Mouse (Mus musculus): ENCODE results near the gene Dhx57. TPM values are rescaled to one million over a fixed set of nuclear protein-coding genes. Genes with fewer than 3 reads are reported as not detected.
"Not testable (repeated sequence)": the region's sequence is repeated elsewhere in the genome, so short reads cannot be mapped to it uniquely, and the experiment has no call there.

The Dhx57 gene
- polyA plus RNA-seq, 1 experiment from 2014 or later, result 23.3 TPM

DNA sequence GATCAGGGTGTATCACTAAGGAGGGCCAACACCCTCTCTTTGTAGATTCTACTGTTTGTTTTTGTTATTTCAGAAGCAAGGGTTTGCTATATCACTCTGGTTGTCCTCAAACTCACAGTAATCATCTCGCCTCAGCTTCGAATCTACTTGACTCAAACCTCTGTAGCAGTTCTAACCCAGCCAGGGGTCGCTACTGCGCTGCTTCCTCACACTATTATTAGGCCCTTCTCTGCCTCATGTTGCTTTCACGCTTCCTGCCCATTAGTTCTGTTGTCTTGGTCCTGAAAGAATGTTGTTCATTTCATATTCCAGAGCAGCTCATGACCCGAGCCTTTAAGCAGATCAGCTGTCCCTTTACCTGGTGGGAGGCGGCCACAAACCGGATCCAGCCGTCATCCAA is 48.7 kb downstream of the Dhx57 start:
- Histone ChIP-seq H3K4me1 (replicated peaks; ENCODE audit: control insufficient read depth, insufficient read depth, low read length) (no peaks in the 10 kb centered on the region), H3K36me3 (ENCODE audit: control insufficient read depth, insufficient read depth, low read length) (peaks cover 4% of the 10 kb centered on the region), H3K27me3 (ENCODE audit: control insufficient read depth, insufficient read depth, low read length) (no peaks in the 10 kb centered on the region), H3K9me3 (ENCODE audit: control insufficient read depth, low read length) (no peaks in the 10 kb centered on the region), H3K4me3 (ENCODE audit: low read depth, low read length) (no peak overlapping the region), H3K27ac (ENCODE audit: low read depth, low read length) (no peak overlapping the region), H3K4me2 (replicated peaks; ENCODE audit: low read depth, low read length) (no peak overlapping the region), H3K9ac (ENCODE audit: low read depth, low read length) (no peak overlapping the region)
- ATAC-seq (ENCODE audit: low FRiP score) (no peak), DNase-seq (ENCODE audit: low spot score) (no peak)
- WGBS, result 89% methylated on average over 9 of the region's 9 CpGs

DNA sequence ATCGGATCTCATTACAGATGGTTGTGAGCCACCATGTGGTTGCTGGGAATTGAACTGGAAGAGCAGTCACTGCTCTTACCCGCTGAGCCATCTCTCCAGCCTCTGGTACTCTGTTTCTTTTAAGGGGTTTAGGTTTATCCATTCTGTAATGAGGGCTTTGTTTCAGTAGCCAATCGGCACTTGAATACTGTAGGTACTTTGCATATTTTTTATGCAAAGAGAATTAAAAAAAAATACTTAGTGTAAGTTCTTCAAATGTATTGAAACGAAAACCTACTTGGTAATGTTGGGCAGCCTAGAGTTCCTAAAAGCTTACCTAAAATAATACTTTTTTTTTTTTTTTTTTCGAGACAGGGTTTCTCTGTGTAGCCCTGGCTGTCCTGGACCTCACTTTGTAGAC is 52.8 kb downstream of the Dhx57 start:
- H3K4me3 ChIP-seq (ENCODE audit: low read depth, low read length), result no peak overlapping the region
- no peak overlapping the region for H3K9ac ChIP-seq (ENCODE audit: low read depth, low read length)
- H3K27me3 ChIP-seq (ENCODE audit: control insufficient read depth, insufficient read depth, low read length), result no peaks in the 10 kb centered on the region
- no peaks in the 10 kb centered on the region for H3K4me1 ChIP-seq (replicated peaks; ENCODE audit: control insufficient read depth, insufficient read depth, low read length)
- DNase-seq (ENCODE audit: low spot score) (no peak), ATAC-seq (ENCODE audit: low FRiP score) (no peak)
- H3K36me3 ChIP-seq (ENCODE audit: control insufficient read depth, insufficient read depth, low read length), result peaks cover 4% of the 10 kb centered on the region
- no peak overlapping the region for H3K4me2 ChIP-seq (replicated peaks; ENCODE audit: low read depth, low read length)
- WGBS, result 95% methylated on average over 5 of the region's 5 CpGs
- no peaks in the 10 kb centered on the region for H3K9me3 ChIP-seq (ENCODE audit: control insufficient read depth, low read length)
- H3K27ac ChIP-seq (ENCODE audit: low read depth, low read length), result no peak overlapping the region

DNA sequence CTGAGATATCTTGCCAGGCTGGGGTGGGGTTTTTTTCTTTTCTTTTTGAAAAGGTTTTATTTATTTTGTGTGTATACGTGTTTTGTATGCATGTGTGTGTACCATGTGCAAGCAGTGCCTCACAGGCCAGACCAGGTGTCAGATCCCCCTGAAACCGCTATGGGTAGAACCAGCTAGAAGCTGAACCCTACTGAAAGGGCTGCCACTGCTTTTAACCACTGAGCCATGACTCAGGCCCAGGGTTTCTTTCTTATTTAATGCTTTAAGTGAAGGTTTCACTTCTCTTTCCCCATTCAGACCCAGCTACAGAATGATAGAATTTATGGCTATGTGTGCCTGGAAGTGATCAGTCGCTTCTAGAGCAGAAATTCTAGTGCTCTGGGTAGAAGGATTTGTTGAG is 53.5 kb downstream of the Dhx57 start:
- 98% methylated on average over 3 of the region's 3 CpGs for WGBS
- H3K9ac ChIP-seq (ENCODE audit: low read depth, low read length), result no peak overlapping the region
- no peak for ATAC-seq (ENCODE audit: low FRiP score)
- no peaks in the 10 kb centered on the region for H3K4me1 ChIP-seq (replicated peaks; ENCODE audit: control insufficient read depth, insufficient read depth, low read length)
- peaks cover 4% of the 10 kb centered on the region for H3K36me3 ChIP-seq (ENCODE audit: control insufficient read depth, insufficient read depth, low read length)
- H3K4me3 ChIP-seq (ENCODE audit: low read depth, low read length), result no peak overlapping the region
- H3K27ac ChIP-seq (ENCODE audit: low read depth, low read length), result no peak overlapping the region
- no peaks in the 10 kb centered on the region for H3K27me3 ChIP-seq (ENCODE audit: control insufficient read depth, insufficient read depth, low read length)
- H3K4me2 ChIP-seq (replicated peaks; ENCODE audit: low read depth, low read length), result no peak overlapping the region
- no peak for DNase-seq (ENCODE audit: low spot score)
- H3K9me3 ChIP-seq (ENCODE audit: control insufficient read depth, low read length), result no peaks in the 10 kb centered on the region

DNA sequence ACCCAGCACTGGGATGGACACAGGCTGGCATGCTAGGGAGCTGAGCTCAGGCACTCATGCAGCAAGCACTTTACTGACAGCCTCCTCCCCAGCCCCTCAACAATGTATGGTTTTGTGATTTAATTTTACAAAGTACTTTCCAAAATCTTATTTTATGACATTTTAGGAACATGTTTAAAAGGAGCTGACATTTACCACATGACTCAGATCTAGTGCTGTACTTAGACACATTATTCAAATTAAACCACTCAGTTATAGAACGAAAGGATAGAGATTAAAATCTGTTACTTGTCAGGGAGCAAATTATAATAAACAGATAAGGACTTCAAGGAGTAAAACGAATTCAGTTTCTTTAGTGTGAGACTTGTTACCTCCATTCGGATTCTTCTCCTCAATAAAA is 54.8 kb downstream of the Dhx57 start:
- H3K27me3 ChIP-seq (ENCODE audit: control insufficient read depth, insufficient read depth, low read length), result no peaks in the 10 kb centered on the region
- H3K9me3 ChIP-seq (ENCODE audit: control insufficient read depth, low read length), result no peaks in the 10 kb centered on the region
- DNase-seq (ENCODE audit: low spot score) (no peak), ATAC-seq (ENCODE audit: low FRiP score) (no peak)
- no peaks in the 10 kb centered on the region for H3K4me1 ChIP-seq (replicated peaks; ENCODE audit: control insufficient read depth, insufficient read depth, low read length)
- H3K36me3 ChIP-seq (ENCODE audit: control insufficient read depth, insufficient read depth, low read length), result peaks cover 2% of the 10 kb centered on the region
- no peak overlapping the region for H3K27ac ChIP-seq (ENCODE audit: low read depth, low read length)
- WGBS, result 94% methylated on average over 3 of the region's 3 CpGs
- H3K9ac ChIP-seq (ENCODE audit: low read depth, low read length), result no peak overlapping the region
- H3K4me2 ChIP-seq (replicated peaks; ENCODE audit: low read depth, low read length), result no peak overlapping the region
- H3K4me3 ChIP-seq (ENCODE audit: low read depth, low read length), result no peak overlapping the region

DNA sequence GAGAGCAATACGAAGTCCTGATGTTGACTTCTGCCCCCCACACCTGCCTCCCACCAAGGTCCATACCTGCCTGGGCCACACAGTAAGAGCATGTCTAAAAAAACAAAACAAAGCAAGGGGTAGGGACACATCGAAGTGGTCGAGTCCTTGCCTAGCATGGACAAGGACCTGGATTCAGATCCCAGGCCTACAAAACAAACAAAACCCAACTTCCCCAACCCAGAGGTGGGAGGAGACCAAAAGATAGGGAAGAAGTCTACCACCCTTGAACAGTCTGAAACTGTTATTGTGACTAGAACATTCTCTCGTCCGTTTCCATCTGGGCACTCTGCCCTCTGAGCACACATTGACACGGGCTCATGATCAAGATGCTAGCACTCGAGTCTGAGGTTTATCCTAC is 55.9 kb downstream of the Dhx57 start:
- no peak overlapping the region for H3K4me2 ChIP-seq (replicated peaks; ENCODE audit: low read depth, low read length)
- no peaks in the 10 kb centered on the region for H3K9me3 ChIP-seq (ENCODE audit: control insufficient read depth, low read length)
- H3K4me1 ChIP-seq (replicated peaks; ENCODE audit: control insufficient read depth, insufficient read depth, low read length), result no peaks in the 10 kb centered on the region
- H3K27me3 ChIP-seq (ENCODE audit: control insufficient read depth, insufficient read depth, low read length), result no peaks in the 10 kb centered on the region
- WGBS, result 88% methylated on average over 7 of the region's 7 CpGs
- no peaks in the 10 kb centered on the region for H3K36me3 ChIP-seq (ENCODE audit: control insufficient read depth, insufficient read depth, low read length)
- H3K4me3 ChIP-seq (ENCODE audit: low read depth, low read length), result no peak overlapping the region
- ATAC-seq (ENCODE audit: low FRiP score) (no peak), DNase-seq (ENCODE audit: low spot score) (no peak)
- H3K9ac ChIP-seq (ENCODE audit: low read depth, low read length), result no peak overlapping the region
- H3K27ac ChIP-seq (ENCODE audit: low read depth, low read length), result no peak overlapping the region

DNA sequence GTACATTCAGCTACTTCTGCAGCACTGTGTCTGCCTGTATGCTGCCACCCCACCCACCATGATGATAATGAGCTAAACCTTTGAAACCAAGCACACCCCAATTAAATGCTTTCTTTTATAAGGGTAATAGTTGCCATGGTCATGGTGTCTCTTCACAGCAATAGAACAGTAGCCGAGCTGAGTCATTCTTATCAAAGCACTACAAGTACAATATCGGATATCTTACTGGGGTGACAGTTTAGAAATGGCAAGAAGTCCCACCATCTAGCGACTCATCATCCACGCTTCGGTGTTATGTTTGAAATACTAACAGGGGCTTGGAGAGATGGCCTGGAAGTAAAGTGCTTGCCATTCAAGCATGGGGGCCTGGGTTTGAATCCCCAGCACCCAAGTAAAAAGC is 56.4 kb downstream of the Dhx57 start:
- Histone ChIP-seq H3K27me3 (ENCODE audit: control insufficient read depth, insufficient read depth, low read length) (no peaks in the 10 kb centered on the region), H3K9me3 (ENCODE audit: control insufficient read depth, low read length) (no peaks in the 10 kb centered on the region), H3K4me1 (replicated peaks; ENCODE audit: control insufficient read depth, insufficient read depth, low read length) (no peaks in the 10 kb centered on the region), H3K4me2 (replicated peaks; ENCODE audit: low read depth, low read length) (no peak overlapping the region), H3K4me3 (ENCODE audit: low read depth, low read length) (no peak overlapping the region), H3K27ac (ENCODE audit: low read depth, low read length) (no peak overlapping the region), H3K36me3 (ENCODE audit: control insufficient read depth, insufficient read depth, low read length) (no peaks in the 10 kb centered on the region), H3K9ac (ENCODE audit: low read depth, low read length) (no peak overlapping the region)
- ATAC-seq (ENCODE audit: low FRiP score), result no peak
- DNase-seq (ENCODE audit: low spot score), result no peak
- WGBS, result 96% methylated on average over 5 of the region's 5 CpGs

DNA sequence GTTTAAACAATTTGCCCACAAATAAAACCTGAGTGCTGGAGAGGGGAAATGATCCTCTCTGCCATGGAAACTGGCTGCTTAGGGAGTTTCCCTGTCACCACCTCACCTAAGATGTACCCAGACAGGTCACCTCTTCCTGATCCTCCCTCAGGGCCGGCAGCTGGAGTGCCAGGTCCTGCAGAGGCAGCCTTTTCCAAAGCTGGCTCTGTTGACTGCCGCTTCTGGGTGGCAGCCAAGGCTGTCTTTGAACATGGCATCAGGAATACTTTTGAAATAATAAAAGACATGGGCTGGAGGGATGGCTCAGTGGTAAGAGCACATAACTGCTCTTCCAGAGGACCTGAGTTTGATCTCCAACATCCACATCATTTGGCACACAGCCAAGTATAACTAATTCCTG is 60.9 kb downstream of the Dhx57 start:
- Histone ChIP-seq H3K4me2 (replicated peaks; ENCODE audit: low read depth, low read length) (no peak overlapping the region), H3K4me1 (replicated peaks; ENCODE audit: control insufficient read depth, insufficient read depth, low read length) (no peaks in the 10 kb centered on the region), H3K9ac (ENCODE audit: low read depth, low read length) (no peak overlapping the region), H3K27ac (ENCODE audit: low read depth, low read length) (no peak overlapping the region), H3K36me3 (ENCODE audit: control insufficient read depth, insufficient read depth, low read length) (no peaks in the 10 kb centered on the region), H3K4me3 (ENCODE audit: low read depth, low read length) (no peak overlapping the region), H3K9me3 (ENCODE audit: control insufficient read depth, low read length) (no peaks in the 10 kb centered on the region), H3K27me3 (ENCODE audit: control insufficient read depth, insufficient read depth, low read length) (no peaks in the 10 kb centered on the region)
- DNase-seq (ENCODE audit: low spot score), result no peak
- WGBS, result 94% methylated on average over 2 of the region's 2 CpGs
- ATAC-seq (ENCODE audit: low FRiP score), result no peak

DNA sequence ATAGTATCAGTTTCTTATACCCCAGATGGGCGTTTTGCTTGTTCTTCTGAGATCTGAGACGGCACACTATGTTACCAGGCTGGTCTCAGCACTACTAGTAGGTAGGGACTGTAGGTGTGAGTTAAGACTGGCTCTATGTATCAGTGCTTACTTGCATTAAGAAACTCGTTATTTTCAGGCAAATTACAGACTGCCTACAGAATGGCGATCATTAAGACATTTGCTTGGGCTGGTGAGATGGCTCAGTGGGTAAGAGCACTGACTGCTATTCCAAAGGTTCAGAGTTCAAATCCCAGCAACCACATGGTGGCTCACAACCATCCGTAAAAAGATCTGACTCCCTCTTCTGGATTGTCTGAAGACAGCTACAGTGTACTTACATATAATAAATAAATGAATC is 65.1 kb downstream of the Dhx57 start:
- WGBS, result 54% methylated on average over 4 of the region's 5 CpGs
- Histone ChIP-seq H3K4me3 (ENCODE audit: low read depth, low read length) (peak overlapping the region; percentile 49), H3K4me2 (replicated peaks; ENCODE audit: low read depth, low read length) (peak overlapping the region; percentile 66), H3K9ac (ENCODE audit: low read depth, low read length) (peak overlapping the region; percentile 68)
- H3K4me1 ChIP-seq (replicated peaks; ENCODE audit: control insufficient read depth, insufficient read depth, low read length); H3K27ac ChIP-seq (ENCODE audit: low read depth, low read length); H3K9me3 ChIP-seq (ENCODE audit: control insufficient read depth, low read length); H3K27me3 ChIP-seq (ENCODE audit: control insufficient read depth, insufficient read depth, low read length); H3K36me3 ChIP-seq (ENCODE audit: control insufficient read depth, insufficient read depth, low read length): not testable (repeated sequence)
- DNase-seq (ENCODE audit: low spot score) (peak; percentile 8), ATAC-seq (ENCODE audit: low FRiP score) (peak; percentile 20; the same call in 1 of the 2 replicates)

DNA sequence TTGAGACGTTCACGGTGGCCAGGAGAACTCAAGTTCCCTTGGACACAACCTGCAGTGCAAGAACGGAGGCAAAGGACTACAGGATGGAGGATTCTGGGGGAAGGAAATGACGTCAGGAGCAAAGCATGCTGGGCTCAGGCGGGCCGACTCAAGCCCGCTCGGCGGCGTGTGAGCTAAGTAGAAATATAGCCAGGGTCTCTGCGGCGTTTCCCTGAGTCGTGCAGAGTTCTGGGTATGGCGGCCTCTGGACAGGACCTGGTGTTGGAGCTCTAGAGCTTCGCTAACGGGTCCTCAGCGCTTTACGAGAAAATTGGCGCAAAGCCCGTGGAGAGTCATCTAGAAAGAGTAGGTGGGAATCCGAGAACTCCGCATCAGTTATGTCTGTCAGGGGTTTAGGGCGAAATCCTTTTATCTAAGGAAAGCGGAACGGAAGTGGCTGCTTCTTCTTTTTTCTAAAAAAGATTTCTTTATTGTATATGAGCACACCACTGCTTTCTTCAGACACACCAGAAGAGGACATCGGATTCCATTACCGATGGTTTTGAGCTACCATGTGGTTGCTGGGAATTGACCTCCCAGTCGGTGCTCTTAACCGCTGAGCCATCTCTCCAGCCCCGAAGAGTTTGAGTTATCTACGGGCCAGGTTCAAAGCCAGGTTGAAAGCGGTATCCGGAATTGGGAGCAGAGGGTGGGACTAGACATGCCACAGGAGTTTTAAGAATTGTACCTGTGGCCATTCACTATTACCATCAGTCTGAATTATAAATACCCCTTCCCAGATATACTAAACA is 65.8 kb downstream of the Dhx57 start, which contains the start of gene Gemin6:
Gemin6 (plus strand) TSS at position 116 of the 791 bp plus-strand sequence.
- DNase-seq (ENCODE audit: low spot score) (peak; percentile 88), ATAC-seq (ENCODE audit: low FRiP score) (peak; percentile 98)

More for the DNA sequence above, 65.8 kb downstream of the Dhx57 start, which contains the start of gene Gemin6:
- H3K27ac ChIP-seq (ENCODE audit: low read depth, low read length), result peak within 1 kb of the TSS; percentile 69
- no peaks in the 10 kb centered on the region for H3K27me3 ChIP-seq (ENCODE audit: control insufficient read depth, insufficient read depth, low read length)
- no peaks in the 10 kb centered on the region for H3K9me3 ChIP-seq (ENCODE audit: control insufficient read depth, low read length)
- H3K4me2 ChIP-seq (replicated peaks; ENCODE audit: low read depth, low read length), result peak within 1 kb of the TSS; percentile 66
- under 1% methylated on average over 33 of the region's 33 CpGs for WGBS
- no peaks in the 10 kb centered on the region for H3K4me1 ChIP-seq (replicated peaks; ENCODE audit: control insufficient read depth, insufficient read depth, low read length)
- peak within 1 kb of the TSS; percentile 49 for H3K4me3 ChIP-seq (ENCODE audit: low read depth, low read length)
- no peaks in the 10 kb centered on the region for H3K36me3 ChIP-seq (ENCODE audit: control insufficient read depth, insufficient read depth, low read length)
- H3K9ac ChIP-seq (ENCODE audit: low read depth, low read length), result peak within 1 kb of the TSS; percentile 68

Data from hindbrain, embryonic 11.5 days (tissue).